Mouse (Mus musculus) hindbrain, embryonic 10.5 days (tissue): ENCODE measurements around the gene Dnaic1. TPM values are rescaled to one million over a fixed set of nuclear protein-coding genes. Genes with fewer than 3 reads are reported as not detected.

Experiments used
- DNase-seq: peaks from one replicate; pipeline ENCODE4 v3.0.0-alpha.2; 2017; ENCODE audit warnings: low spot score
- H3K27ac ChIP-seq: fragments of 300-500 bp; sonication (generic); 2 replicates; pipeline ENCODE4 v1.5.1; 2016; ENCODE audit warnings: mild to moderate bottlenecking, moderate library complexity
- H3K27me3 ChIP-seq: fragments of 300-500 bp; sonication (generic); 2 replicates; pipeline ENCODE4 v1.6.1; 2016; ENCODE audit warnings: mild to moderate bottlenecking; ENCODE audit not compliant: poor library complexity, insufficient read depth, severe bottlenecking
- H3K36me3 ChIP-seq: fragments of 300-500 bp; sonication (generic); 2 replicates; pipeline ENCODE4 v1.6.1; 2016; ENCODE audit warnings: mild to moderate bottlenecking, moderate library complexity
- H3K4me1 ChIP-seq: fragments of 300-500 bp; sonication (generic); replicated peaks from 2 replicates; pipeline ENCODE4 v1.6.1; 2016; ENCODE audit warnings: mild to moderate bottlenecking
- H3K4me3 ChIP-seq: fragments of 300-500 bp; sonication (generic); 2 replicates; pipeline ENCODE4 v1.5.1; 2016; ENCODE audit warnings: mild to moderate bottlenecking, moderate library complexity
- H3K9me3 ChIP-seq: fragments of 300-500 bp; sonication (generic); 2 replicates; pipeline ENCODE4 v1.6.1; 2016; ENCODE audit warnings: mild to moderate bottlenecking, moderate library complexity
- WGBS: fragments of 180-500 bp; shearing (Covaris S2); methylation state at CpG from one replicate; pipeline ENCODE4 v1.1.7; 2016; 5-methylcytosine and 5-hydroxymethylcytosine counted together
- polyA plus RNA-seq: library from polyadenylated mRNA; unstranded; fragments of >200 nt; fragmentation: Nextera tagmentation; extraction: Ambion mirVana; gene quantifications from 2 replicates; pipeline ENCODE4 v1.2.1, GENCODE M21; 2016

Gene Dnaic1
- polyA plus RNA-seq, 1 experiment from 2014 or later, result 4.3 TPM

- Histone ChIP-seq H3K27me3 (peaks cover 20% of the 10 kb centered on the region; the same call in 1 of the 2 replicates), H3K27ac (peak overlapping the region; percentile 41; the same call in 1 of the 2 replicates), H3K9me3 (no peaks in the 10 kb centered on the region), H3K4me1 (peaks cover 94% of the 10 kb centered on the region), H3K36me3 (peaks cover 96% of the 10 kb centered on the region), H3K4me3 (no peak overlapping the region)
- DNase-seq, result peak; percentile 18
- WGBS, result 75% methylated on average over 11 of the region's 11 CpGs
These were observed 93.1 kb downstream of the Dnaic1 start for GRCm38 (mm10) chr4:41662723-41663122.

GRCm38 (mm10) chr4:41663614-41664013, 94.0 kb downstream of the Dnaic1 start:
- DNase-seq, result peak; percentile 20
- peak overlapping the region; percentile 41 for H3K27ac ChIP-seq
- H3K4me3 ChIP-seq, result no peak overlapping the region
- peaks cover 85% of the 10 kb centered on the region for H3K4me1 ChIP-seq
- H3K36me3 ChIP-seq, result peaks cover 96% of the 10 kb centered on the region
- H3K9me3 ChIP-seq, result no peaks in the 10 kb centered on the region
- 48% methylated on average over 9 of the region's 9 CpGs for WGBS
- 0 out of 2 replicates have a peak, but pooled peaks cover 12% of the 10 kb centered on the region for H3K27me3 ChIP-seq

GRCm38 (mm10) chr4:41664533-41664932, 95.0 kb downstream of the Dnaic1 start:
- DNase-seq, result peak; percentile 15
- H3K9me3 ChIP-seq, result no peaks in the 10 kb centered on the region
- peak overlapping the region; percentile 85 for H3K27ac ChIP-seq
- peaks cover 95% of the 10 kb centered on the region for H3K36me3 ChIP-seq
- 0 out of 2 replicates have a peak, but pooled peaks cover 8% of the 10 kb centered on the region for H3K27me3 ChIP-seq
- no peak overlapping the region for H3K4me3 ChIP-seq
- peaks cover 76% of the 10 kb centered on the region for H3K4me1 ChIP-seq
- 44% methylated on average over 7 of the region's 7 CpGs for WGBS

GRCm38 (mm10) chr4:41665009-41665675, 95.6 kb downstream of the Dnaic1 start:
- peak; percentile 73 for DNase-seq
- Histone ChIP-seq H3K27me3 (0 out of 2 replicates have a peak, but pooled peaks cover 3% of the 10 kb centered on the region), H3K4me1 (peaks cover 75% of the 10 kb centered on the region), H3K27ac (peak overlapping the region; percentile 85), H3K9me3 (no peaks in the 10 kb centered on the region), H3K4me3 (peak overlapping the region; percentile 25; the same call in 1 of the 2 replicates), H3K36me3 (peaks cover 95% of the 10 kb centered on the region)
- 5% methylated on average over 6 of the region's 8 CpGs for WGBS

GRCm38 (mm10) chr4:41666646-41667045, 97.1 kb downstream of the Dnaic1 start:
- Histone ChIP-seq H3K9me3 (no peaks in the 10 kb centered on the region), H3K4me3 (no peak overlapping the region), H3K27ac (peak overlapping the region; percentile 5; the same call in 1 of the 2 replicates), H3K27me3 (0 out of 2 replicates have a peak, but pooled peaks cover 5% of the 10 kb centered on the region), H3K36me3 (peaks cover 95% of the 10 kb centered on the region), H3K4me1 (peaks cover 75% of the 10 kb centered on the region)
- WGBS, result 68% methylated on average over 11 of the region's 11 CpGs
- peak; percentile 5 for DNase-seq

GRCm38 (mm10) chr4:41670836-41671235, 101.3 kb downstream of the Dnaic1 start:
- peak overlapping the region; percentile 84; the same call in 1 of the 2 replicates for H3K27ac ChIP-seq
- H3K36me3 ChIP-seq, result peaks cover 98% of the 10 kb centered on the region
- peaks cover 70% of the 10 kb centered on the region for H3K4me1 ChIP-seq
- DNase-seq, result no peak
- no peaks in the 10 kb centered on the region for H3K9me3 ChIP-seq
- WGBS, result 83% methylated on average over 18 of the region's 18 CpGs
- no peak overlapping the region for H3K4me3 ChIP-seq
- H3K27me3 ChIP-seq, result 0 out of 2 replicates have a peak, but pooled peaks cover 9% of the 10 kb centered on the region

GRCm38 (mm10) chr4:41671500-41671899, 101.9 kb downstream of the Dnaic1 start:
- H3K27me3 ChIP-seq, result 0 out of 2 replicates have a peak, but pooled peaks cover 9% of the 10 kb centered on the region
- H3K4me3 ChIP-seq, result 0 out of 2 replicates have a peak overlapping the region, but pooled peaks have one; percentile 20
- peaks cover 71% of the 10 kb centered on the region for H3K4me1 ChIP-seq
- 51% methylated on average over 5 of the region's 5 CpGs for WGBS
- no peak for DNase-seq
- H3K36me3 ChIP-seq, result peaks cover 99% of the 10 kb centered on the region
- H3K9me3 ChIP-seq, result no peaks in the 10 kb centered on the region
- H3K27ac ChIP-seq, result peak overlapping the region; percentile 84

- Histone ChIP-seq H3K27ac (peak overlapping the region; percentile 84), H3K4me1 (peaks cover 71% of the 10 kb centered on the region), H3K4me3 (peak overlapping the region; percentile 20), H3K9me3 (no peaks in the 10 kb centered on the region), H3K27me3 (0 out of 2 replicates have a peak, but pooled peaks cover 11% of the 10 kb centered on the region), H3K36me3 (peaks cover 99% of the 10 kb centered on the region)
- DNase-seq, result no peak
- whole genome bisulfite sequencing, result 16% methylated on average over 8 of the region's 8 CpGs
These were observed 102.4 kb downstream of the Dnaic1 start for GRCm38 (mm10) chr4:41671963-41672480.

- peak; percentile 20 for DNase-seq
- Histone ChIP-seq H3K4me1 (peaks cover 74% of the 10 kb centered on the region), H3K27ac (peak overlapping the region; percentile 84), H3K4me3 (peak overlapping the region; percentile 20), H3K27me3 (0 out of 2 replicates have a peak, but pooled peaks cover 15% of the 10 kb centered on the region), H3K9me3 (no peaks in the 10 kb centered on the region), H3K36me3 (peaks cover 99% of the 10 kb centered on the region)
- 31% methylated on average over 8 of the region's 8 CpGs for WGBS
These were observed 103.0 kb downstream of the Dnaic1 start for GRCm38 (mm10) chr4:41672522-41672963.

GRCm38 (mm10) chr4:41673186-41673585, 103.6 kb downstream of the Dnaic1 start:
- WGBS, result 60% methylated on average over 19 of the region's 19 CpGs
- DNase-seq, result peak; percentile 12
- Histone ChIP-seq H3K27ac (peak overlapping the region; percentile 84), H3K27me3 (0 out of 2 replicates have a peak, but pooled peaks cover 15% of the 10 kb centered on the region), H3K9me3 (no peaks in the 10 kb centered on the region), H3K36me3 (peaks cover 97% of the 10 kb centered on the region), H3K4me3 (no peak overlapping the region), H3K4me1 (peaks cover 80% of the 10 kb centered on the region)

GRCm38 (mm10) chr4:41676248-41677005, 106.9 kb downstream of the Dnaic1 start:
- peak overlapping the region; percentile 70 for H3K27ac ChIP-seq
- WGBS, result 80% methylated on average over 17 of the region's 17 CpGs

GRCm38 (mm10) chr4:41677006-41677629, 107.5 kb downstream of the Dnaic1 start:
- Histone ChIP-seq H3K36me3 (peaks cover 92% of the 10 kb centered on the region), H3K27ac (peak overlapping the region; percentile 70)

More at GRCm38 (mm10) chr4:41676248-41677005, 106.9 kb downstream of the Dnaic1 start:
- H3K4me3 ChIP-seq, result no peak overlapping the region
- DNase-seq, result no peak
- peaks cover 94% of the 10 kb centered on the region for H3K36me3 ChIP-seq
- no peaks in the 10 kb centered on the region for H3K9me3 ChIP-seq
- 0 out of 2 replicates have a peak, but pooled peaks cover 10% of the 10 kb centered on the region for H3K27me3 ChIP-seq
- peaks cover 94% of the 10 kb centered on the region for H3K4me1 ChIP-seq

More at GRCm38 (mm10) chr4:41677006-41677629, 107.5 kb downstream of the Dnaic1 start:
- Histone ChIP-seq H3K9me3 (no peaks in the 10 kb centered on the region), H3K4me3 (no peak overlapping the region), H3K27me3 (0 out of 2 replicates have a peak, but pooled peaks cover 10% of the 10 kb centered on the region), H3K4me1 (peaks cover 92% of the 10 kb centered on the region)
- 55% methylated on average over 13 of the region's 13 CpGs for WGBS
- DNase-seq, result peak; percentile 7
